Mouse (Mus musculus): ENCODE measurements around the gene Cnih2. TPM values are rescaled to one million over a fixed set of nuclear protein-coding genes. Genes with fewer than 3 reads are reported as not detected.
A peak's percentile ranks its signal among the peaks of the same experiment; 100 is the strongest.

Gene Cnih2
- polyA plus RNA-seq, 1 experiment from 2014 or later: 33.2 TPM

DNA sequence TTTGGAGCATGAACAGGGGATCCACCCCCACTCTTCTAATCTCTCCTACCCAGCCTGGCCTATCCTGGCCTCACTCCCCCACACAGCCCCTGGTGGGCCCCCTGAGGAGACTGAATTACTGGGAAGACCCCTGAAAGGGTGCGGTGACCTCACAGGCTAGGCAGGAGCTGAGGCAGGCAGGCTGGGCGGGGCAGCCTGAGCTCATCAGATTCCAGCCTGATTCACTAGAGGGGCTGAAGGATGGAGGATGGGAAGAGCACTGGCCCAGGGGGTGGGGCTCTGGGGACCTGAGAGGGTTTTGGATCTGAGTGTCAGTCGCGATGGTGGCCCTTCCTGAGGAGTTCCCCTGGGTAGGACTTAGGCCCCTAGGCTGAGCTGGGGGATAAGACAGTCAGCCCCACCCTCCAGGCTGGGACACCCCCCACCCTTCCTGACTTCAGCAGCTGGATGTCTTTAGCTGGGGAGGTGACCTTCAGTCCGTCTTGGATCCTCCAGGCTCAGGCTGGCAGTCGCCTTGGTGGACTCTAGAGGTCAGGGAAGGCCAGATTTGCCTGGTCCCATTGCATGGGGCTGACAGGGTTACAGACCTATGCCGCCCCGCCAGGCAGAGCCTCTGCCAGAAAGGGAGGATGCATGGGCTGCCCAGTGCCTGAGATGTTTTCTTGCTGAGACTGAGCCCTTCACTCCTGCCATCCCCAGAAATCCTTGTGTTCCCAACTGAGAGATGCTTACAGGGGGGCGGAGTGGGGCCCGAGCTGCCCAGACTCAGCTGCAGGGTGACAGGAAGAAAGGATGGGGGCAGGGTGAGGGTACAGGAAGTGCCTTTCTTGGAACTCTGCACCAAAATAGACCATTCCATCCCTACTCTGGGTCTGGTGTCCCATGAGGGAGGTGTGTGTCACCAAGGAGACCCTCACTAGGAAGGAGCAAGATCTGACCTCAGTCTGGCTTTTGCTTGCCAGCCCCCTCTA lies 39.2 kb downstream of the Cnih2 start:
- Histone ChIP-seq H3K36me3 (replicated peaks) (no peaks in the 10 kb centered on the region), H3K4me3 (peak overlapping the region; percentile 20; the same call in 1 of the 2 replicates), H3K27me3 (ENCODE audit: poor library complexity, severe bottlenecking) (peaks cover 15% of the 10 kb centered on the region), H3K27ac (peak overlapping the region; percentile 65), H3K4me1 (peaks cover 63% of the 10 kb centered on the region), H3K9me3 (no peaks in the 10 kb centered on the region)
- 13% methylated on average over 10 of the region's 10 CpGs for WGBS
- DNase-seq (ENCODE audit: extremely low spot score, low spot score): no peak

DNA sequence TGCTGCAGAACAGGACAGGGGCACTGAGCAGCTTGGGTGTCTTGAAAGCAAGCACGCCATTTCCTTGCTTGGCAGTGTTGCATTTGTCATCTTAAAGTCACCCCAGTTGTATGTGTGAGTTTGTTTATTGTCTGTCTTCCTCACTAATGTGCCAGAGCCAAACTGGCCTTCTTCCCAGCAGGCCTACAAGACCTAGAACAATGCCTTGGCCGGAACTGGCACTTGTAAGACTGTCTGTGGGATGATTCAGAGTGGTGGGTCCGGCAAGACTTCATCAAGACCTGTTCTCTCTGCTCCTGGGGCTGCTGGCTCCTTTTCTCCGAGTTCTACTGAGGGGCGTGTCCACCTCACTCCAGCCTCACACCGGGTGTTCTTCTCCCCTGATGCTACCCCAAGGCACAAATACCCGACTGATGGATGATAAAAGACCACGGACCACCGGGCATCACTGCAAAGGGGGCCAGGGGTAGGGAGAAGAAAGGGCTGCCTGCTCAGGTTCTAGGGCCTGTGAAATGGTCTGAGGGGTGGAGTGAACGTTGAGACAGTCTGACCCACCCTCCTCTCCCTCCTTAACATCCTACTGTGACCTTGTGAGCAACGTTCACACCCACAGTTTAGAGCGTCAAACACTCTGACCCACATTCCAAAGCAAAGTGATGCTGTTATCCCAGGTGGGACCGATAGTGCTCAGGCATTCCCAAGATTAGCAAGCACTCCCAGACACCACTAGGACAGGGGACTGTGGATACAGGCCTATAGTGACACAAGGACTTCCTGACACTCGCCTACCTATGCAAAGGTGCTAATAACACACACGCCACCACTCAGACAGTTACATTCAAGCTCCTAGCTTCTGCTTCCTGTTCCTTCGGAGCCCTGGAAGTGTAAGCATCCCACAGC lies 40.2 kb downstream of the Cnih2 start:
- H3K4me3 ChIP-seq: no peak overlapping the region
- WGBS: 21% methylated on average over 16 of the region's 16 CpGs
- H3K27ac ChIP-seq: peak overlapping the region; percentile 65
- peaks cover 67% of the 10 kb centered on the region for H3K4me1 ChIP-seq
- DNase-seq (ENCODE audit: extremely low spot score, low spot score): no peak
- no peaks in the 10 kb centered on the region for H3K36me3 ChIP-seq (replicated peaks)
- H3K9me3 ChIP-seq: no peaks in the 10 kb centered on the region
- H3K27me3 ChIP-seq (ENCODE audit: poor library complexity, severe bottlenecking): peaks cover 24% of the 10 kb centered on the region

DNA sequence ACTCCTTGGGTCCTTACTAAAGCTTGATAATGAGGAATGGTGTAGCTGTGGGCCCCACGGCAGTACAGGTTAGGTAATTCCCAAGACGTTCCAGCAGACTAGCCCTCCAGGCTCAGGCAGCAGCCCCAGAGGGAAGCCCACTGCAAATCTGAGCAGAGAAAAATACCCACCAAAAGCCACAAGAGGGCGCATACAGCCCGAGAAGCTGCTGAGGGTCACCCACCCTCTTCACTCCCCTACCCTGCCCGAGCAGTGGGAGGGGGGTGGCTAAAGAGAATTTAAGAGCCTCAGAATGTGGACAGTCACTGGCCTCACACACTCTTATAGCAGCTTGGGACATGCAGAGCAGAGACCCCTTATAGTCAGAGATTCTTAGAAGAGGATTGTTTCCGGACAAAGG lies 42.1 kb downstream of the Cnih2 start:
- no peaks in the 10 kb centered on the region for H3K9me3 ChIP-seq
- peak; percentile 68 for DNase-seq (ENCODE audit: extremely low spot score, low spot score)
- H3K36me3 ChIP-seq (replicated peaks): no peaks in the 10 kb centered on the region; the same call in none of the 2 replicates
- H3K4me3 ChIP-seq: 0 out of 2 replicates have a peak overlapping the region, but pooled peaks have one; percentile 16
- peaks cover 43% of the 10 kb centered on the region for H3K27me3 ChIP-seq (ENCODE audit: poor library complexity, severe bottlenecking)
- WGBS: 15% methylated on average over 6 of the region's 6 CpGs
- peaks cover 67% of the 10 kb centered on the region for H3K4me1 ChIP-seq
- peak overlapping the region; percentile 63; the same call in 1 of the 2 replicates for H3K27ac ChIP-seq

DNA sequence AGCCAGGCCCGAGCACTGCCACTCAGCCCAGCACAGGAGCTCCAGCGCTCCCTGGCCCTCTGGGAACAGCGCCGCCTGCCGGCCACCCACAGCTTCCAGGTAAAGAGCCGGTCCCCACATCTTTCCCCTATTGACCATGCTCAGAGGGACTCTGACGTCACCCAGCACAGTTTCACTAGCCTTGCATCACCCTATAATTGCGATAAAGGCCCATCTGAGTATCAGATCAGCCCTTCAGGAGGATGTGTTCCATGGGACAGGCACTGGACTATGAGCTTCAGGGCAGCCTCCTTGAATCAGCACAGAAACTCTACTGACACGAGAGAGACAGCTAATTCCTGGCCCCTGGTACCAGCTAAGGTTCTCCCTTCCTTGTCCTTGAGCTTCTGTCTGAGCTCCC lies 44.4 kb downstream of the Cnih2 start:
- 21% methylated on average over 9 of the region's 9 CpGs for WGBS
- H3K27me3 ChIP-seq (ENCODE audit: poor library complexity, severe bottlenecking): peaks cover 57% of the 10 kb centered on the region
- DNase-seq (ENCODE audit: extremely low spot score, low spot score): peak; percentile 75
- H3K4me1 ChIP-seq: peaks cover 65% of the 10 kb centered on the region
- peak overlapping the region; percentile 14; the same call in 1 of the 2 replicates for H3K4me3 ChIP-seq
- H3K36me3 ChIP-seq (replicated peaks): peaks cover 10% of the 10 kb centered on the region
- no peaks in the 10 kb centered on the region for H3K9me3 ChIP-seq
- no peak overlapping the region for H3K27ac ChIP-seq

DNA sequence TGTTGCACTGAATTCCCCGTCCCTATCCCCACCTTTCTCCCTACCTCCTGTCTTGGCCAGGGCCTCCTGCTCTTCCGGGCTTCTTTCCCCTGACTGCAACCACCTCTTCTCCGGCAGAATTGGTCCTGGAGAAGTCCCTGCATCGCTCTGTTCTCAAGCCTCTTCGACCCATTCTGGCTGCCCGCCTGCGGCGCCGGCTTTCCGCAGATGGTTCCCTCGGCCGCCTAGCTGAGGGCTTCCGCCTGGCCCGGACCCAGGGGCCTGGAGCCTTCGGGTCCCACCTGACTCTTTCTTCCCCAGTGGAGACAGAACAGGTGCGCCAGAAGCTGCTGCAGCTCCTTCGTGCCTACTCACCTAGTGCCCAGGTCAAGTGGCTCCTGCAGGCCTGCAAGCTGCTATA lies 45.5 kb downstream of the Cnih2 start:
- H3K4me3 ChIP-seq: no peak overlapping the region
- 0 out of 2 replicates have a peak overlapping the region, but pooled peaks have one; percentile 40 for H3K27ac ChIP-seq
- no peaks in the 10 kb centered on the region for H3K9me3 ChIP-seq
- no peak for DNase-seq (ENCODE audit: extremely low spot score, low spot score)
- 59% methylated on average over 17 of the region's 17 CpGs for whole genome bisulfite sequencing
- H3K36me3 ChIP-seq (replicated peaks): peaks cover 21% of the 10 kb centered on the region
- H3K27me3 ChIP-seq (ENCODE audit: poor library complexity, severe bottlenecking): peaks cover 49% of the 10 kb centered on the region
- H3K4me1 ChIP-seq: peaks cover 58% of the 10 kb centered on the region

DNA sequence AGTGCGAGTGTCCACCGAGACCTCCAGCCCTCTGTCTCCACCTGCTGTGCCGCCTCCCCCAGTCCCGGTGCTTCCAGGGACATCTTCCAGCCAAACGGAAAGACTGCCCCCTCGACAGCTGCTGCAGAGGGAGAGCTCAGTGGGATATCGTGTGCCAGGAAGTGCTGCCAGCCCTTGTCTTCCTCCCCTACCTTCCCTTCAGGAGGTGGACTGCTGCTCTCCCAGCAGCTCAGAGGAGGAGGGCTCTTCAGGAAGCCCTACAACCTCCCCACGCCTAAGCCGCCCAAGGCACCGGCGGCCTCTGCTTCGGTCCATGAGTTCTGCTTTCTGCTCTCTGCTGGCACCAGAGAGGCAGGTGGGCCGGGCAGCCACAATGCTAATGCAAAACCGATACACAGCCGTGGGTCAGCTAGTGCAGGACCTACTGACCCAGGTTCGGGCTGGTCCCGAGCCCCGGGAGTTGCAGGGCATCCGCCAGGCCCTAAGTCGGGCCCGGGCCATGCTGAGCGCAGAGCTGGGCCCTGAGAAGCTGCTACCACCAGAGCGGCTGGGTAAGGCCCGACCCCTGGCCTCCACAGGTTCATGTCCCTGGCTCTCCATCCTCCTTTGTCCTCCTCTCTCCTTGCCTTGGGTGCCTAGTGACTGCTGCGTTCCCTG lies 46.0 kb downstream of the Cnih2 start:
- H3K4me1 ChIP-seq: peaks cover 55% of the 10 kb centered on the region
- no peaks in the 10 kb centered on the region for H3K9me3 ChIP-seq
- 32% methylated on average over 25 of the region's 25 CpGs for WGBS
- no peak for DNase-seq (ENCODE audit: extremely low spot score, low spot score)
- peak overlapping the region; percentile 40; the same call in 1 of the 2 replicates for H3K27ac ChIP-seq
- H3K36me3 ChIP-seq (replicated peaks): peaks cover 26% of the 10 kb centered on the region
- H3K27me3 ChIP-seq (ENCODE audit: poor library complexity, severe bottlenecking): peaks cover 46% of the 10 kb centered on the region
- H3K4me3 ChIP-seq: peak overlapping the region; percentile 15; the same call in 1 of the 2 replicates

DNA sequence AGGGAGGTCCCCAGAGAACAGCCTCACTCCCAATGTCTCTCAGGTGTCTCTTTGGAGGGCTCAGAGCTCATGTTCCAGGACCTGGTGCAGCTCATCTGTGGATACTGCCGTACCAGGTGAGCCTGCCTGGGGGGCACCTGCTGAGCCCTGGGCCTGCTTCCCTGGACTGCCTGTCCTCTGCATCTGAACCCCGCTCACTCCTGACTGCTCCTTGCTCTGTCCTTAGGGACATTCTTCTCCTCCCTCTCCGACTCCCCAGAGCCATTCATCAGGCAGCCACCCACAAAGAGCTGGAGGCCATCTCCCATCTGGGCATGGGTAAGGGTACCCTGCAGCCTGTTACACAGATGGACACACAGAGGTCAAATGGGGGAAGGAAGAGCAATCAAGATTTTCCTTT lies 46.8 kb downstream of the Cnih2 start:
- Histone ChIP-seq H3K27me3 (ENCODE audit: poor library complexity, severe bottlenecking) (peaks cover 46% of the 10 kb centered on the region), H3K9me3 (no peaks in the 10 kb centered on the region), H3K27ac (peak overlapping the region; percentile 69), H3K4me3 (peak overlapping the region; percentile 37), H3K36me3 (replicated peaks) (peaks cover 34% of the 10 kb centered on the region), H3K4me1 (peaks cover 49% of the 10 kb centered on the region)
- no peak for DNase-seq (ENCODE audit: extremely low spot score, low spot score)
- 30% methylated on average over 3 of the region's 3 CpGs for WGBS

DNA sequence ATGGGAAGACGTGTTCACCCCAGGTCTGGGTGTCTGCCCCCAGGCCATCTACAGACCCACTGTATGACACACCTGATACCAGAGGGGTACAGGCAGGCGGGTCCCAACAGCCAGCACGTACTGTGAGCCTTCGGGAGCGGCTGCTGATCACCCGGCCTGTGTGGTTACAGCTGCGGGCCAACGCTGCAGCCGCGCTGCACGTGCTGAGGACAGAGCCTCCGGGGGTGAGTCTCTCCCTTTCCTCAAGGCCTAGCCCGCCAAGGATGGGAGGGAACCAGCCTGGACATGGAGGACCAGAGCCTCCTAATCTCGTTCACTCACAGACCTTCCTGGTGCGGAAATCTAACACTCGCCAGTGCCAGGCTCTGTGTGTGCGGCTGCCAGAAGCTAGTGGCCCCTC lies 47.3 kb downstream of the Cnih2 start:
- peaks cover 46% of the 10 kb centered on the region for H3K27me3 ChIP-seq (ENCODE audit: poor library complexity, severe bottlenecking)
- H3K36me3 ChIP-seq (replicated peaks): peaks cover 39% of the 10 kb centered on the region
- peaks cover 44% of the 10 kb centered on the region for H3K4me1 ChIP-seq
- WGBS: 8% methylated on average over 17 of the region's 17 CpGs
- H3K4me3 ChIP-seq: peak overlapping the region; percentile 37
- peak overlapping the region; percentile 69 for H3K27ac ChIP-seq
- DNase-seq (ENCODE audit: extremely low spot score, low spot score): no peak
- no peaks in the 10 kb centered on the region for H3K9me3 ChIP-seq

DNA sequence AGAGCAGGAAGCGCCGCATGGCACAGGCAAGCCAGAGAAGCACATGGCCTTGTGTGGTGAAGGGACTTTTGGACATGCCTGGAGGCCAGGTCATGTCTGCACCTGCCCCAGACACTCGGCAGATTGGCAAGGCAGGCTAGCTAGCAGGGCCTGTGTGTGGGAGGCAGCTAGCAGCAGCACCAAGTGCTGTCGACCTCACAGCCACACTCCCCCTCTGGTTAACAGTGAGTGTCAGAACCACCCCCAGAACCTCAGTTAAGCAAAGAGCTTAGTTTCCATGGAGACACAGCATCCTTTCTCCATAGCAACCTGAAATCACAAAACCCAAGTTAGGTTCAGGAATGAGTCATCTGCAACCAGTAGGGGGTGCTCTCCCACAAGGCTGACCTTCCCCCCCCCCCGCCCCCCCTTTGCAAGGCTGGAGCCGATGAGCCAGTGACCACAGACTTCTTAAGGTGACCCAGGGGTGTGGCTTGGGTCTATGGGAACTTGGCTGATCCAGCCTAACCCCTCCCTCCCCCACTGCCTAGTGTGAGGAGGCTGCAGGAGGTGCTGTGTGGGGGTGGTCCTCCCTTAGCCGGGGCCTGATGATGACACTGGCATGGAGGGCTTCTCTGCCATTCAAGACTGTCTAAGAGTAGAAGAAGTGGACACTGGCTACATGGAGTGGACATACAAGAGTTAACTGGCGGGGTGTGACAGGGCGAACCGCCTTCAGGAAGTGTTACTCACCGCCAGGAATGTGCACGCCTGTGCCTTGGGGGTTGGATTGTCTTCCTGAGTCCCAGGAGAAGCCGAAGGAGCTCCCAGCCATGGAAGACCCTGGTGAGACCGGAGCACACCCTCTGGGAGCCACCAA lies 48.0 kb downstream of the Cnih2 start, which contains the start of gene Rin1:
Rin1 (plus strand) TSS at position 435 of the 859 bp plus-strand sequence.
- Histone ChIP-seq H3K4me3 (peak within 1 kb of the TSS; percentile 37), H3K9me3 (no peaks in the 10 kb centered on the region), H3K36me3 (replicated peaks) (peaks cover 46% of the 10 kb centered on the region), H3K27me3 (ENCODE audit: poor library complexity, severe bottlenecking) (peaks cover 46% of the 10 kb centered on the region), H3K4me1 (peaks cover 43% of the 10 kb centered on the region), H3K27ac (peak within 1 kb of the TSS; percentile 69)
- peak; percentile 66 for DNase-seq (ENCODE audit: extremely low spot score, low spot score)
- WGBS: 15% methylated on average over 14 of the region's 14 CpGs

DNA sequence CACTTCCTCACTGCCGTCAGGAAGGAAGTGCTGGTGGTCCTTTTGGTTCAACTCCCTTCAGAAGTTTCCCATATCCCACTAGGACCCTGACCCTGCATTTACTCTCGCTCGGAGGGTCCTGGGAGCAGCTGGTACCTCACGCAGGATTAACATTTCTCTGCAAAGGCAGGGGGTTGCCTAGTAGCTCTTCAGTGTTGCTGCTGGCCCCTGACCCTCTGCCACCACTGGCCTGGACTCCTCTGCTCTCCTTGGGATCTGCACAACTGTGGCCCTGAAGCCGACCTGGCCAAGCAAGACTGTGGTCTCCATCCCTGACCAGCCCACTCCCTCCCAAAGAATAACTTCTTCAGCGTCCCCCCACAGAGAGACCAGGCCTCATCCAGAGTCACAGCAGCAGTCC lies 49.0 kb downstream of the Cnih2 start:
- no peak overlapping the region for H3K27ac ChIP-seq
- WGBS: 72% methylated on average over 6 of the region's 6 CpGs
- H3K9me3 ChIP-seq: no peaks in the 10 kb centered on the region
- peaks cover 53% of the 10 kb centered on the region for H3K36me3 ChIP-seq (replicated peaks)
- H3K4me3 ChIP-seq: no peak overlapping the region
- DNase-seq (ENCODE audit: extremely low spot score, low spot score): no peak
- H3K27me3 ChIP-seq (ENCODE audit: poor library complexity, severe bottlenecking): peaks cover 42% of the 10 kb centered on the region
- H3K4me1 ChIP-seq: peaks cover 43% of the 10 kb centered on the region
